Mouse (Mus musculus) stomach, embryonic 15.5 days (tissue): ENCODE results near the gene Zbtb16. TPM values are rescaled to one million over a fixed set of nuclear protein-coding genes. Genes with fewer than 3 reads are reported as not detected.
A peak's percentile ranks its signal among the peaks of the same experiment; 100 is the strongest.

Experiments used
- ATAC-seq: fragments of 200-750 bp; cut with Nextera tagmentation; 2 replicates; pipeline ENCODE4 v1.8.0; 2017; ENCODE audit warnings: low read depth, moderate number of reproducible peaks, moderate TSS enrichment; ENCODE audit not compliant: insufficient read depth, low FRiP score
- H3K27ac ChIP-seq: fragments of 300-500 bp; sonication (generic); 2 replicates; pipeline ENCODE4 v1.5.1; 2015; ENCODE audit warnings: mild to moderate bottlenecking, inconsistent platforms
- H3K27me3 ChIP-seq: fragments of 300-500 bp; sonication (generic); replicated peaks from 2 replicates; pipeline ENCODE4 v1.6.1; 2015; ENCODE audit warnings: inconsistent platforms
- H3K36me3 ChIP-seq: fragments of 300-500 bp; sonication (generic); 2 replicates; pipeline ENCODE4 v1.6.1; 2015; ENCODE audit warnings: inconsistent platforms
- H3K4me1 ChIP-seq: fragments of 300-500 bp; sonication (generic); 2 replicates; pipeline ENCODE4 v1.6.1; 2015; ENCODE audit warnings: inconsistent platforms
- H3K4me2 ChIP-seq: fragments of 300-500 bp; sonication (generic); 2 replicates; pipeline ENCODE4 v1.6.1; 2015; ENCODE audit warnings: mild to moderate bottlenecking, inconsistent platforms
- H3K4me3 ChIP-seq: fragments of 300-500 bp; sonication (generic); replicated peaks from 2 replicates; pipeline ENCODE4 v1.5.1; 2015; ENCODE audit warnings: inconsistent platforms
- H3K9ac ChIP-seq: fragments of 300-500 bp; sonication (generic); 2 replicates; pipeline ENCODE4 v1.6.1; 2015; ENCODE audit warnings: inconsistent platforms
- H3K9me3 ChIP-seq: fragments of 300-500 bp; sonication (generic); 2 replicates; pipeline ENCODE4 v1.6.1; 2016; ENCODE audit warnings: inconsistent platforms
- WGBS: fragments of 180-500 bp; shearing (Covaris S2); methylation state at CpG from one replicate; pipeline ENCODE4 v1.1.7; 2015; 5-methylcytosine and 5-hydroxymethylcytosine counted together
- polyA plus RNA-seq: library from polyadenylated mRNA; unstranded; fragments of >200 nt; fragmentation: Nextera tagmentation; extraction: Ambion mirVana; gene quantifications from 2 replicates; pipeline ENCODE4 v1.2.1, GENCODE M21; 2015

Zbtb16 gene
- polyA plus RNA-seq, 1 experiment from 2014 or later, result 3.9 TPM

- Histone ChIP-seq H3K27me3 (no peaks in the 10 kb centered on the region), H3K4me3 (no peak overlapping the region), H3K27ac (no peak overlapping the region), H3K9ac (no peak overlapping the region), H3K9me3 (no peaks in the 10 kb centered on the region), H3K4me2 (no peak overlapping the region), H3K36me3 (no peaks in the 10 kb centered on the region), H3K4me1 (no peaks in the 10 kb centered on the region)
- 81% methylated on average over 6 of the region's 6 CpGs for WGBS
- no peak for ATAC-seq
Measured at GRCm38 (mm10) chr9:48633147-48633546, 202.9 kb downstream of the Zbtb16 start.

DNA sequence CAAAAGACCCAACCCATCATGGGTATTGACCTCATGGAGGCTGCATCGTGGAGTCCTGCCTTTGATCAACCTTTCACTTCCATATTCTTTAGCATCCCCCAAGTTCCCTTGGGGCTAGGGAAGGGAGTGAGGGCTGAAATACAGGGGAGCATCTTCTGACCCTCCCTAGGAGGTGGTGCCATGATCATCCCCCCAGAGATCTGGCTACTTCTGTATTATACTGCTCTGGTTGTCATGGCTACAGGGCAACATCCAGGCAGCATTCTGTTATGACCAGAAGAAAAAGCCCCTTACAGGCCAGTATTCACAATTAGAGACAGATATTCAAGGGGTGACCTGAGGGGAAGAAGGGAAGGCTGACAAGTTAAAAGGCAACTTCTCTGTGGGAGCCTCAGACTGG, 216.8 kb downstream of the Zbtb16 start:
- no peak for ATAC-seq
- H3K27me3 ChIP-seq, result no peaks in the 10 kb centered on the region
- H3K9me3 ChIP-seq, result no peaks in the 10 kb centered on the region
- H3K4me2 ChIP-seq, result no peak overlapping the region
- H3K27ac ChIP-seq, result no peak overlapping the region
- WGBS, result 87% methylated on average over 1 of the region's 1 CpGs
- H3K36me3 ChIP-seq, result no peaks in the 10 kb centered on the region
- 0 out of 2 replicates have a peak, but pooled peaks cover 6% of the 10 kb centered on the region for H3K4me1 ChIP-seq
- no peak overlapping the region for H3K4me3 ChIP-seq
- H3K9ac ChIP-seq, result no peak overlapping the region

- no peak overlapping the region for H3K9ac ChIP-seq
Measured at GRCm38 (mm10) chr9:48618589-48618988, 217.4 kb downstream of the Zbtb16 start.

GRCm38 (mm10) chr9:48618111-48618510, 217.9 kb downstream of the Zbtb16 start:
- no peak overlapping the region for H3K4me2 ChIP-seq
- no peaks in the 10 kb centered on the region for H3K27me3 ChIP-seq
- H3K36me3 ChIP-seq, result no peaks in the 10 kb centered on the region
- H3K4me1 ChIP-seq, result 0 out of 2 replicates have a peak, but pooled peaks cover 6% of the 10 kb centered on the region
- ATAC-seq, result no peak
- H3K27ac ChIP-seq, result no peak overlapping the region
- H3K4me3 ChIP-seq, result no peak overlapping the region
- 70% methylated on average over 8 of the region's 8 CpGs for WGBS
- H3K9me3 ChIP-seq, result no peaks in the 10 kb centered on the region
- no peak overlapping the region for H3K9ac ChIP-seq

More at GRCm38 (mm10) chr9:48618589-48618988, 217.4 kb downstream of the Zbtb16 start:
- no peaks in the 10 kb centered on the region for H3K9me3 ChIP-seq
- WGBS, result 27% methylated on average over 6 of the region's 6 CpGs
- H3K4me2 ChIP-seq, result peak overlapping the region; percentile 20; the same call in 1 of the 2 replicates
- 0 out of 2 replicates have a peak, but pooled peaks cover 6% of the 10 kb centered on the region for H3K4me1 ChIP-seq
- no peak for ATAC-seq
- H3K27ac ChIP-seq, result no peak overlapping the region
- no peak overlapping the region for H3K4me3 ChIP-seq
- no peaks in the 10 kb centered on the region for H3K36me3 ChIP-seq
- H3K27me3 ChIP-seq, result no peaks in the 10 kb centered on the region

- WGBS, result 80% methylated on average over 3 of the region's 3 CpGs
- H3K27ac ChIP-seq, result no peak overlapping the region
- no peak overlapping the region for H3K4me2 ChIP-seq
- H3K36me3 ChIP-seq, result no peaks in the 10 kb centered on the region
- ATAC-seq, result no peak
- no peak overlapping the region for H3K4me3 ChIP-seq
- H3K4me1 ChIP-seq, result 0 out of 2 replicates have a peak, but pooled peaks cover 6% of the 10 kb centered on the region
- H3K9me3 ChIP-seq, result no peaks in the 10 kb centered on the region
- H3K27me3 ChIP-seq, result no peaks in the 10 kb centered on the region
- no peak overlapping the region for H3K9ac ChIP-seq
Measured at GRCm38 (mm10) chr9:48617511-48618010, 218.5 kb downstream of the Zbtb16 start.

DNA sequence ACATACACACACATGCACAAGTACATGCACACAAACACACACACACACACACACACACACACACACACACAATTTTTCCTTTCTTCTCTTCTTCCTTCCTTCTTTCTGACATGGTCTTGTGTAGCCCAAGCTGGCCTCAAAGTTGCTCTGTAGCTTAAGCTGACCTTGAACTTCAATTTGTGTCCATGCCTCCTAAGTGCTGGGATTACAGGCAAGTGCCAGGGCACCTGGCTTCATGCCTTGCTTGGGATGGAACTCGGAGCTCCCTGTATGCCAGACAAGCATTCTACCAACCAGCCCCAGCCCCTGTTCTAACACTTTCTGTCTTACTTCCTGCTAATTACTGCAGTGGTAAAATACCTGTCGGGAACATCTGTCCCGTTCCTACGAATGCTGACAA, 222.8 kb downstream of the Zbtb16 start:
- Histone ChIP-seq H3K36me3 (no peaks in the 10 kb centered on the region), H3K27ac (no peak overlapping the region), H3K9me3 (no peaks in the 10 kb centered on the region), H3K4me2 (no peak overlapping the region), H3K4me3 (no peak overlapping the region), H3K9ac (no peak overlapping the region), H3K27me3 (no peaks in the 10 kb centered on the region), H3K4me1 (0 out of 2 replicates have a peak, but pooled peaks cover 3% of the 10 kb centered on the region)
- ATAC-seq, result no peak
- 80% methylated on average over 4 of the region's 4 CpGs for WGBS

DNA sequence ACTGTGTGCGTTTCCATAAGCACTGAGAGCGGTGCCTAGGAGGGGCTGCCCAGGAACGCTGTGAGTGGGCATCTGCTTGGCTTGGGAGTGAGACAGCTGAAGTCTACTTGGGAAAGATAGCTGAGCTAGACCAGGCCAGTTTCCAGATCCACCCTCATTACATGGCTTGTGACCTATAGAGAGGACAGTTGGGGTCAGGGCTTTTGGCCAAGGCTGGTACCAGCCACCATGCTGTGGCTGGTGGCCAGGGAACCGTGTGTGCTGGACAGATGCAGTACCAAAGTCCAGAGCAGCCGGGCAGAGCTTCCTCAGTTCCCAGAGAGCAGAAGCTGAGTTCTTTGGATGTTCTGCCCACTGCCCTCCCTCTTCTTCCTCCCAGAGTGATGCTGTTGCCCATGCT, 223.5 kb downstream of the Zbtb16 start:
- Histone ChIP-seq H3K36me3 (no peaks in the 10 kb centered on the region), H3K4me2 (no peak overlapping the region), H3K4me3 (no peak overlapping the region), H3K9ac (no peak overlapping the region), H3K27ac (no peak overlapping the region), H3K4me1 (no peaks in the 10 kb centered on the region), H3K27me3 (no peaks in the 10 kb centered on the region), H3K9me3 (no peaks in the 10 kb centered on the region)
- WGBS, result 81% methylated on average over 5 of the region's 5 CpGs
- no peak for ATAC-seq

DNA sequence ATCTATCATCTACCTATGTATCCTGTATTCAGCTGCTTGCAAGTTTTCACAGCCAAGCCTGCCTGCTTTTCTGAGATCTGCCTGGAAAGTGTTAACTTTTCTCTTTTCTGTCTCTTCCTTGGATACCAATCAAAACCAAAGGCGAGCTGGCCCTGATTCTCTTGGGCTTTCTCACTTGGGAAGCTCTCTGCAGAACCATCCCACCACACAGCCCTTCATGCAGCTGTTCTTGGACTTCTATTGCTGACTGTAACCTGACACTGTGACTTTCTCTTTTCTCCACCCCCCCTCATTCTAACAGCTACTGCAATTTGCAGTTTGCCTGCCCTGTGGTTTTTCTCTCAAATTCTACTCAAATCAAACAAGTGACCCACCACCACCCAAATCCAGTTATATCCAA, 225.0 kb downstream of the Zbtb16 start:
- WGBS, result 14% methylated on average over 1 of the region's 1 CpGs

GRCm38 (mm10) chr9:48609734-48610133, 226.3 kb downstream of the Zbtb16 start:
- no peak overlapping the region for H3K4me2 ChIP-seq
- no peaks in the 10 kb centered on the region for H3K36me3 ChIP-seq
- H3K9me3 ChIP-seq, result no peaks in the 10 kb centered on the region
- H3K4me3 ChIP-seq, result no peak overlapping the region
- no peak for ATAC-seq
- no peak overlapping the region for H3K9ac ChIP-seq
- 70% methylated on average over 4 of the region's 4 CpGs for WGBS
- H3K27me3 ChIP-seq, result no peaks in the 10 kb centered on the region
- H3K27ac ChIP-seq, result no peak overlapping the region
- H3K4me1 ChIP-seq, result no peaks in the 10 kb centered on the region

More for the DNA sequence above, 225.0 kb downstream of the Zbtb16 start:
- no peaks in the 10 kb centered on the region for H3K27me3 ChIP-seq
- no peak overlapping the region for H3K4me2 ChIP-seq
- H3K4me1 ChIP-seq, result no peaks in the 10 kb centered on the region
- H3K27ac ChIP-seq, result no peak overlapping the region
- no peaks in the 10 kb centered on the region for H3K36me3 ChIP-seq
- H3K9me3 ChIP-seq, result no peaks in the 10 kb centered on the region
- no peak overlapping the region for H3K4me3 ChIP-seq
- no peak overlapping the region for H3K9ac ChIP-seq
- no peak for ATAC-seq

DNA sequence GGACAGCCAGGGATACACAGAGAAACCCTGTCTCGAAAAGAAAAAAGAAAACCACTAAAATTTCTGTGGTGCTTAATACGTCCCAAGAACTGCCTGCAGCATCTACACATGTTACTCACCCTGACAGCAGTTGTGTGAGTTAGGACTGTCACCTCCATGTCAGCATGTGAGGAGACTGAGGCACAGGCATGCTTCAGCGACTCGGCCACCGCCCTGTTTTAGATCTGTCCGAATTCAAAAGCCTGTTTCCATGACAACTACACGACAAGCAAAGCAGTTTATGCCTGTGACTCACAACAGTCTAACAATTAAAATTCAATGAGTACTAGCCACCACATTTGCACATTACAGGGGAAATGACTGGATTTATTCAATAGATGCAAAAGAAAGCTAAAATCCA, 228.6 kb downstream of the Zbtb16 start:
- H3K9ac ChIP-seq, result no peak overlapping the region
- no peaks in the 10 kb centered on the region for H3K27me3 ChIP-seq
- no peaks in the 10 kb centered on the region for H3K4me1 ChIP-seq
- H3K27ac ChIP-seq, result no peak overlapping the region
- H3K4me2 ChIP-seq, result no peak overlapping the region
- no peak overlapping the region for H3K4me3 ChIP-seq
- no peaks in the 10 kb centered on the region for H3K36me3 ChIP-seq
- 74% methylated on average over 7 of the region's 7 CpGs for whole genome bisulfite sequencing
- H3K9me3 ChIP-seq, result no peaks in the 10 kb centered on the region
- ATAC-seq, result no peak

DNA sequence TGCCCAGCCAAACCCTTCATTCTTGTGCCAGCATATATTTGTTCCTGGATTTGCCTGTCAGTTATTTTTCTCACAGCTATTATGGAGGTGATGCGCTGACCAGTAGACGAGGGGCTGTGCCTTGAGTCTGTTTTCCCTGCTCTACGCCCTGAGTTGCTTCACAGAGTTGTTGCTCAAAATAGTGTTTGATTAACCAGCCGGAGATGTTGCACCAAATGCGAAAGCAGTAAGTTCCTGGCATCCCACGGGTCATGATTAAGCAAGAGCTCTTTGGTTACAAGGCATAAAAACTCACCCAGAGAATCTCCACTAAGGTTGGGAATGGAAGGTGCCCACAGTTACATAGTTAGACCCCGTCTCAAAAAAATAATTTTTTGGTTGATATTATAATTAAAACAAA, 229.9 kb downstream of the Zbtb16 start:
- Histone ChIP-seq H3K36me3 (no peaks in the 10 kb centered on the region), H3K9me3 (no peaks in the 10 kb centered on the region), H3K9ac (no peak overlapping the region), H3K4me2 (no peak overlapping the region), H3K4me3 (no peak overlapping the region), H3K4me1 (no peaks in the 10 kb centered on the region), H3K27ac (no peak overlapping the region), H3K27me3 (no peaks in the 10 kb centered on the region)
- WGBS, result 85% methylated on average over 7 of the region's 7 CpGs
- ATAC-seq, result no peak

- Histone ChIP-seq H3K4me2 (no peak overlapping the region), H3K9me3 (no peaks in the 10 kb centered on the region), H3K4me1 (no peaks in the 10 kb centered on the region), H3K4me3 (no peak overlapping the region), H3K27me3 (no peaks in the 10 kb centered on the region), H3K36me3 (no peaks in the 10 kb centered on the region), H3K27ac (no peak overlapping the region), H3K9ac (no peak overlapping the region)
- 86% methylated on average over 5 of the region's 5 CpGs for WGBS
- ATAC-seq, result no peak
Measured at GRCm38 (mm10) chr9:48605697-48606096, 230.3 kb downstream of the Zbtb16 start.
